Mouse (Mus musculus): ENCODE results near the gene Por.

DNA sequence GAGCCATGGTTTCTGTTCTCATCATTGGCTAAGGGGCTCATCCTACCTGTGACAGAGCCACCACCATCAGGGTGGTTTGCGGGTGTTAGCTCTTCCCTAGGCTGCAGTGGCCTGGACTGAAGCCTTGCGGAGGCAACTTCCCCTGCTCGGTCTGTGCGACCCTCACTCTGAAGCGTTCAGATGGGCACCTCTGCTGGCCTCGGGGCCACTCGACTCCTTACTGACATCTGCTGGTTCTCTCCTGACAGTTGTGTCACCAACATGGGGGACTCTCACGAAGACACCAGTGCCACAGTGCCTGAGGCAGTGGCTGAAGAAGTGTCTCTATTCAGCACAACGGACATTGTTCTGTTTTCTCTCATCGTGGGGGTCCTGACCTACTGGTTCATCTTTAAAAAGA lies 45.8 kb downstream of the Por start:
- no peak for TF ChIP-seq EP300 (IDR thresholded peaks at IDR 0.05; ENCODE audit: low read depth in 1 of 2, low read length in 2 of 2)
- TF ChIP-seq CTCF (IDR thresholded peaks at IDR 0.05 in 2 of 3, conservative IDR thresholded peaks at IDR 0.05 in 1 of 3; ENCODE audit: control insufficient read depth in 1 of 3, insufficient read depth in 1 of 3, low read depth in 2 of 3, low read length in 3 of 3, poor library complexity in 1 of 3, severe bottlenecking in 1 of 3), result peak in 2 of 3 experiments; percentile 37 to 45; a peak in 4 of 6 replicates
- TF ChIP-seq TCF12 (IDR thresholded peaks at IDR 0.05; ENCODE audit: low read depth, low read length), result no peak
- no peak for TF ChIP-seq E2F4 (IDR thresholded peaks at IDR 0.05; ENCODE audit: borderline replicate concordance, low read depth, low read length)
- TF ChIP-seq GABPA (IDR thresholded peaks at IDR 0.05; ENCODE audit: low read depth, low read length), result no peak
- no peak for TF ChIP-seq KAT2A (conservative IDR thresholded peaks at IDR 0.05; ENCODE audit: low read depth, low read length)
- no peak for TF ChIP-seq MAX (IDR thresholded peaks at IDR 0.05; ENCODE audit: low read length)
- TF ChIP-seq POLR2AphosphoS2 (IDR thresholded peaks at IDR 0.05; ENCODE audit: low read length), result no peak
- TF ChIP-seq POLR2A (IDR thresholded peaks at IDR 0.05; ENCODE audit: control insufficient read depth in 1 of 2, insufficient read depth in 1 of 2, low read depth in 1 of 2, low read length in 2 of 2, poor library complexity in 1 of 2), result no peak
